Mouse (Mus musculus): ENCODE results near the gene Ddx51.

Ddx51 gene

DNA sequence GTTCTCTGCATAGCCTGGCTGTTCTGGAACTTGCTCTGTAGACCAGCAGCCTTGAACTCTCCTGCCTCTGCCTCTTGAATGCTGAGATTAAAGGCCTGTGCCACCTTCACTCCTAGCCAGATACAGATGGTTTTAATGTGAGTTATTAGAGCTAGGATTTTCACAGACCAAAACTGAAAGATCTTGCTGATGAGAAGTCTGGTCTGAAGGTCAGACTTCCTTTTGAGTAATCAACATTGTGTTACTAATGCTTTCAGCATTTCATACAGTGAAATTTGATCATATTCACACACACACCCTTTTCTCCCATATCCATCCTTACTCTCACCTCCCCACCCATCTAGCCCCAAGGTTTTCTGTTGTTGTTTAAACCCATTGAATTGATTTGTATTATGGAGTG, 6.4 kb downstream of the Ddx51 start:
- DNase-seq (ENCODE audit: low read depth, low spot score) = no peak

DNA sequence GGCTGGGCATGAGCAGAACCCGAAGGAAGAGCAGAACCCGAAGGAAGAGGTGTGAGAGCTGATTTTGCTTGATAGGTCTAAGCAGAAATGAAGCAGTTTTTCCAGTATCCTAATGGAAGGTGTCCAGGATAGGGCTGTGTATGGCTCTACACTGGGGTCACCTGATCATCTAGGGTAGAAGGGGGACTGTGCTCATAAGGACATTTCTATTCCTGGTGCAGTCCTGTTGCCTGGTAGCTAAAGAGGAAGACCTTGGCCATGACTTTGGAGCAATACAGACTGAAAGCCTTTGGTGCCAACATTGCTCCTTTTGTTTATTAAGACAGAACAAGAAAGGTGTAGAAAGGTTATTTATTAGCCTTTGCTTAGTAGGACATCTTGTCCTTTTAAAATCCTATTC, 10.8 kb downstream of the Ddx51 start:
- no peak for DNase-seq (ENCODE audit: low read depth, low spot score)

DNA sequence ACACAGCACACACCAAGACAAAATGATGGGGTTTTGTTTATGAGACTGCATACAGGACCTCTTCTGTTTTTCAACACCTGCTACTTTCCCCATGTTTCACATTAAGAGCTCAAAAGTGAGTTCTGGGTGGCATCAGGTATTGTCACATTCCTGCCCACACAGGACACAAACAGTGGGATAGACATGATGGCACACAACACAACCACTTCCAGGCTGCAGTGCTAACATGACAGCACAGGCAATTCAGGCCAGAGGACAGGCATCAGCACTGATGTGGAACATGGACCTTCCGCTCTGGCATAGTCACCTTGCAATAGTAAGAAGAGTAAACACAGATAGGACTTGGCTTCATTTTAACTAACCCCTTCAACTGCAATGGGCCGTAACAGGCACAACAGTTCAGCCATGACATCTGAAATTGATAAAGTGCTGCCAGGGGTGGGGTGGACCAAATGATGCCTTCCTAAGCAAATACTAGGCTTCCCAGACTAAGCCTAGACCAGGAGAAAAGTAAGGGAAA, 11.6 kb downstream of the Ddx51 start:
- no peak for DNase-seq (ENCODE audit: low read depth, low spot score)

DNA sequence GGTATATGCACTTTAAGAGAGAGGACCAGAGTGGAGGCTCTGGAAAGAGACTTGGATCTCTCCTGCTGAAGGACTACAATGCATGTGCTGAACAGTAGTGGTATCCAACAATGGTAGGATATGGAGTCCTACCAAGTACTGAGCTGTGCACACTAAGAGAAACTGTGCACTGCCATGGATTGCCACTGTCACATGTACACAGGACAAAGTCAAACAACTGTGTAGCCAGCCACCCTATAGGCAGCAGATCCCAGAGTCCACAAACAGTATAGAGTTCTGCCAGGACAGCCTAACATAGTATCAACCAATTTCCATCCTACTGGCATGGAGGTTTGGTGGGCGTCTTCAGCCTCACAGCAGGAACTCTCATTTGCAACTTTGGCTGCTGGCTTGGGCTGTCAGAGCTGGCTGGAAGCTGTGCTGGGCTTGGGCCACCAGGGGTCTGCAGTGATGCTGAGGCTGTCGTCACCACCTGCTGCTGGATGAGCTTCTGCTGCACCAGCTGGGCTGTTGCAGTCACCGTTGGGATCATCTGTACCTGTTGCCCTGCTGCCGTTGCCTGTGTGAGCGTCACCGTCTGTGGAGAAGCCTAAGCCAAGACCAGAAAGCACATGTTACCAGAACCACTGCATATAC, 12.4 kb downstream of the Ddx51 start:
- DNase-seq (ENCODE audit: low read depth, low spot score) = peak; percentile 58

DNA sequence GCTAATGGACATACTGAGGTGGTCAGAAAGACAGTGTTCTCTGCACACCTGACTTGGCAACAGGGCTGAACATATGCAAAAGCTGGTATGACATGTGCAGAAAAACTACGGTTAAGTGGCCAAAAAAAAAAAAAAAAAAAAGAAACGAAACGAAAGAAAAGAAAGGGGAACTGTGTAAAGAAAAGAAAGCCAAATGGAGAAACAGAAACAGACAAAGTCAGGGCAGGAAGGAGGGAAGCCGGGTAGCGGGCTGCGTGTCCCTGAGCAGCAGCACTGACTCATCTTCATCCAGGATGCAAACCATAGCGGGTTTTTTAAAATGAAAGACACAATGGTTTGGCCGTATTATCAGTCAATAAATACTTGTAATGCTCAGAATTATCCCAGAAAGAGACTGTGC, 28.8 kb downstream of the Ddx51 start:
- no peak for DNase-seq (ENCODE audit: low read depth, low spot score)

DNA sequence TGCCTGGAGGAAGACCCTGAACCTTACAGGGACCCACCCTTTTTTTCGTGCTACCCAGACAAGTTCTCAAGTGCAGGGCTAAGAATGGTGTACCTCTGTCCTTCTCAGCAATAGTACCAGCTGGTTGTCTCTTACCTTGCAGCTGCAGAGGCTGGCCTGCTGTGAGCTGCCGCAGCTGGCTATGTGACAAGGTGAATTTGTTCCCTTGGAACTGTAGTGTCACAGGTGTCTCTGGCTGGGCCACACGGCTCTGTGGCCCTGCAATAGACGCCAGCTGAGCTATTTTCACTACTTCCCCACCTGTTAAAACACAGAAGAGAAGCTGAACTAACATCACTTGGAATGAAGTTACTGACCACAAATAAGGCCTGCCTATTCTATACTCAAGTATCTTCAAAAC, 45.4 kb downstream of the Ddx51 start:
- DNase-seq (ENCODE audit: low read depth, low spot score) = no peak

DNA sequence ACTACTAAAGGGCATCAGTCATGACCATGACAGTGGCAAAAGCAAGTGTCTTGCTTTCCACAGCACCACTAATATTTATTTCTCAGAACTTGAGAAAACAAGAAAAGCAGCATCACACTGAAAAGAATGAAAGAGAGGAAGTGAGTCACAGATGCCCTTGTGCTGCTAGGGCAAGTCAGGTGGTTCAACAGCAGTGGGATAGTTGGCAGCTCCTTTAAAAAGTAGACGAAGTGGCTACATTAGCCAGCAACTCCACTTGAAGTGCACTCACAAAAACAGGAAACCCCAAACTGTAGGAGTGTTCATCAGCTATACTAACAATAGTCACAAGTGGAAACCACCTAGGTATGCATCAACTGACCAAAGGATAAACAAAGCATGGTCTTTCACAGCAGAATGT, 50.8 kb downstream of the Ddx51 start:
- DNase-seq (ENCODE audit: low read depth, low spot score) = no peak

DNA sequence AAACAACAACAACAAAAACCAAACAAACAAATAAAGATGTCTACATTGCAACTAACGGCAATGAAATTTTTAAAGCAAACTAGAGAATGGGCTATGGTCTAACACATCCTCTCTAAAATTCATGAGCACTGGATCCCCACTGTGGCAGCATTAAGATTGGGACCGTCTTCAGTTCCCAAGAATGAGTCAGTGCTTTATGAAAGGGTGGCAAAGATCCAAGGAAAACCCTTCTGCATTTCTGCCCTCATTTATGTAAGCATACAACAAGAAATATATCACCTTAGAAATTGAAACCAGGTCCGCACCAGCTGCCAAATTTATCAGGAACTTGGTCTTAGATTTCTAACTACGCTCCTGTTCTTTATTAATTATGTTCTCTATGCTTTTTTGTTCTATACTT, 56.0 kb downstream of the Ddx51 start:
- DNase-seq (ENCODE audit: low read depth, low spot score) = no peak
